In the genomic region with DNA sequence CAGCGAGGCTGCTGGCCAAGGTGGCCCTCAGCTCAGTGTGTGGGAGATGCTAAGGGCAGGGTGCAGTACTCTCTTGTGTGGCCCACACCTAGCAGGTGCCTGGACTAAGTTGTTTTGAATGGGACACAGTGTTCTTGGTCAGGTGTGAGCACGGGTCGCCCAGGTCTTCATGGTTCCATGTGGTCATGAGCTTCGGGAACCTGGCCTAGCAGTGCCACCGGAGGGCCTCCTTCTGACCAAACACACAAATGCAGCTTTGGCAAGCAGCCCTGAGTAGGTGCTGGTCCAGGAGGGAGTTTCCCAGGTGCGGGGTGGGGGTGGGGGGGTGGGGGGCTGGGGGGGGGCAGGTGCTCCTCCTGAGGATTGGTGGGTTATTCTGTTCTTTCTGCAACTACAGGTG, we compare ENCODE assay signal across 13 mouse cellular contexts.
DNase-seq lines count a peak whose midpoint lies in the region; ATAC-seq and TF ChIP-seq lines count a peak whose summit lies in the region.
"Had no signal": no experiment of that assay in that cellular context is flagged by ENCODE, and none has a peak within 500 bp of the region (broad histone marks: within the 10 kb centered on the region; RNA-seq: fewer than 3 reads in every experiment).

No protein-coding gene starts in this region.

- no peak overlapping the region for H3K9ac ChIP-seq in embryonic facial prominence, embryonic 15.5 days
- no peak overlapping the region for H3K9ac ChIP-seq in kidney, postnatal 0 days (ENCODE audit: low read depth, low read length)
- H3K9ac ChIP-seq in limb, embryonic 15.5 days: no peak overlapping the region
- H3K9ac ChIP-seq: heart, embryonic 13.5 days; midbrain, embryonic 13.5 days had no signal

- no peak for ATAC-seq in embryonic facial prominence, embryonic 15.5 days (ENCODE audit: insufficient number of reproducible peaks, low FRiP score, low TSS enrichment, low read depth)
- 0 out of 2 replicates have a peak, but pooled peaks have one; percentile 15 for ATAC-seq in kidney, postnatal 0 days (replicated peaks; ENCODE audit: low FRiP score, low read depth)
- no peak for ATAC-seq in limb, embryonic 15.5 days (ENCODE audit: insufficient number of reproducible peaks, low FRiP score, low TSS enrichment, low read depth)
- ATAC-seq: intestine, postnatal 0 days; midbrain, embryonic 13.5 days had no signal

- H3K4me2 ChIP-seq in embryonic facial prominence, embryonic 15.5 days (replicated peaks): no peak overlapping the region
- no peak overlapping the region for H3K4me2 ChIP-seq in kidney, postnatal 0 days (ENCODE audit: low read length)
- no peak overlapping the region for H3K4me2 ChIP-seq in limb, embryonic 15.5 days
- H3K4me2 ChIP-seq: heart, embryonic 13.5 days; midbrain, embryonic 13.5 days had no signal

- H3K36me3 ChIP-seq in kidney, adult 2 months (ENCODE audit: control insufficient read depth, insufficient read depth, low read length): no peaks in the 10 kb centered on the region
- no peaks in the 10 kb centered on the region for H3K36me3 ChIP-seq in embryonic facial prominence, embryonic 15.5 days
- H3K36me3 ChIP-seq in kidney, postnatal 0 days (ENCODE audit: insufficient read depth, low read length): no peaks in the 10 kb centered on the region
- no peaks in the 10 kb centered on the region for H3K36me3 ChIP-seq in limb, embryonic 15.5 days
- H3K36me3 ChIP-seq: G1E; heart, embryonic 13.5 days; midbrain, embryonic 13.5 days had no signal

- H3K27me3 ChIP-seq in kidney, adult 2 months (replicated peaks; ENCODE audit: control insufficient read depth, insufficient read depth, low read length): no peaks in the 10 kb centered on the region
- H3K27me3 ChIP-seq in embryonic facial prominence, embryonic 15.5 days: no peaks in the 10 kb centered on the region
- no peaks in the 10 kb centered on the region for H3K27me3 ChIP-seq in kidney, postnatal 0 days (ENCODE audit: insufficient read depth, low read length)
- no peaks in the 10 kb centered on the region for H3K27me3 ChIP-seq in limb, embryonic 15.5 days
- H3K27me3 ChIP-seq: heart, embryonic 13.5 days had no signal

- no peaks in the 10 kb centered on the region for H3K9me3 ChIP-seq in embryonic facial prominence, embryonic 15.5 days (replicated peaks)
- H3K9me3 ChIP-seq in kidney, postnatal 0 days (replicated peaks; ENCODE audit: low read length): no peaks in the 10 kb centered on the region
- no peaks in the 10 kb centered on the region for H3K9me3 ChIP-seq in limb, embryonic 15.5 days
- H3K9me3 ChIP-seq: midbrain, embryonic 13.5 days had no signal

- peak; percentile 42 for DNase-seq in kidney, adult 2 months
- DNase-seq in kidney, adult 8-10 months: no peak
- DNase-seq in kidney, postnatal 0 days (ENCODE audit: low spot score): no peak
- no peak for DNase-seq in neural tube, embryonic 10.5 days (ENCODE audit: extremely low spot score, low spot score)
- no peak for DNase-seq in layer of hippocampus, adult 2 months (ENCODE audit: low spot score in 2 of 2)
- DNase-seq: layer of hippocampus, postnatal 36 days; left cerebral cortex, postnatal 4 days had no signal

- no peak overlapping the region for H3K4me3 ChIP-seq in kidney, adult 2 months (ENCODE audit: insufficient read depth, low read depth, low read length)
- H3K4me3 ChIP-seq in embryonic facial prominence, embryonic 15.5 days (replicated peaks): no peak overlapping the region
- no peak overlapping the region for H3K4me3 ChIP-seq in kidney, postnatal 0 days (replicated peaks; ENCODE audit: low read depth, low read length)
- no peak overlapping the region for H3K4me3 ChIP-seq in limb, embryonic 15.5 days
- no peak overlapping the region for H3K4me3 ChIP-seq in layer of hippocampus, adult 2 months
- H3K4me3 ChIP-seq: heart, embryonic 13.5 days; midbrain, embryonic 13.5 days had no signal

- no peak for TF ChIP-seq POLR2A in kidney, adult 2 months (IDR thresholded peaks at IDR 0.05; ENCODE audit: low read depth, low read length)

- no peak overlapping the region for H3K27ac ChIP-seq in kidney, adult 2 months (ENCODE audit: insufficient read depth, low read depth, low read length)
- peak overlapping the region; percentile 82 for H3K27ac ChIP-seq in embryonic facial prominence, embryonic 15.5 days (replicated peaks)
- no peak overlapping the region for H3K27ac ChIP-seq in kidney, postnatal 0 days
- H3K27ac ChIP-seq in limb, embryonic 15.5 days: peak overlapping the region; percentile 82
- H3K27ac ChIP-seq in layer of hippocampus, adult 2 months: no peak overlapping the region
- H3K27ac ChIP-seq: midbrain, embryonic 13.5 days had no signal

- 62% methylated on average over 6 of the region's 6 CpGs for WGBS in kidney, adult 2 months
- WGBS in embryonic facial prominence, embryonic 15.5 days: 82% methylated on average over 6 of the region's 6 CpGs
- WGBS in kidney, postnatal 0 days: 89% methylated on average over 6 of the region's 6 CpGs
- WGBS in limb, embryonic 15.5 days: 68% methylated on average over 6 of the region's 6 CpGs

- H3K4me1 ChIP-seq in kidney, adult 2 months (ENCODE audit: control insufficient read depth, insufficient read depth, low read length): peaks cover 14% of the 10 kb centered on the region
- H3K4me1 ChIP-seq in embryonic facial prominence, embryonic 15.5 days: peaks cover 64% of the 10 kb centered on the region
- peaks cover 27% of the 10 kb centered on the region for H3K4me1 ChIP-seq in kidney, postnatal 0 days (replicated peaks; ENCODE audit: insufficient read depth, low read length)
- peaks cover 57% of the 10 kb centered on the region for H3K4me1 ChIP-seq in limb, embryonic 15.5 days

- TF ChIP-seq CTCF in kidney, adult 2 months (conservative IDR thresholded peaks at IDR 0.05; ENCODE audit: insufficient read depth, insufficient read length, low read depth, low read length): no peak
- TF ChIP-seq CTCF in kidney, postnatal 0 days (IDR thresholded peaks at IDR 0.05; ENCODE audit: low read depth): no peak; the same call in 1 of the 2 replicates
- TF ChIP-seq CTCF in layer of hippocampus, adult 2 months (conservative IDR thresholded peaks at IDR 0.05): no peak

Comparison
In these comparisons a context has a peak if more than half of its experiments do, and no peak if none do; other contexts are left out.
1. H3K27ac ChIP-seq: peak in embryonic facial prominence, embryonic 15.5 days (single experiment) and limb, embryonic 15.5 days (single experiment); none in kidney, adult 2 months (single experiment), kidney, postnatal 0 days (single experiment) and layer of hippocampus, adult 2 months (single experiment).